Mouse (Mus musculus): ENCODE measurements at regions not wholly inside any gene's neighbourhood (a gene's known extent, or its start where the extent isn't known, plus 50 kb on each side); places are given as distances from the start of the nearest gene placed in this dataset.

- H3K9me3 ChIP-seq (replicated peaks; ENCODE audit: control insufficient read depth, low read length), result no peaks in the 10 kb centered on the region
- no peak for ATAC-seq (ENCODE audit: insufficient read depth, low FRiP score)
- H3K36me3 ChIP-seq (ENCODE audit: control insufficient read depth, insufficient read depth, low read length), result no peaks in the 10 kb centered on the region
- H3K4me2 ChIP-seq (ENCODE audit: low read depth, low read length), result no peak overlapping the region
- no peak overlapping the region for H3K9ac ChIP-seq (ENCODE audit: low read length)
- 87% methylated on average over 6 of the region's 6 CpGs for WGBS
- no peak overlapping the region for H3K4me3 ChIP-seq (replicated peaks; ENCODE audit: low read length)
- no peaks in the 10 kb centered on the region for H3K4me1 ChIP-seq (ENCODE audit: control insufficient read depth, insufficient read depth, low read length)
- H3K27ac ChIP-seq (ENCODE audit: low read length), result no peak overlapping the region
- no peaks in the 10 kb centered on the region for H3K27me3 ChIP-seq (ENCODE audit: control insufficient read depth, insufficient read depth, low read length)
These were observed 527.1 kb downstream of the Galc start for GRCm38 (mm10) chr12:97732078-97732580.

- Histone ChIP-seq H3K9ac (ENCODE audit: low read length) (no peak overlapping the region), H3K9me3 (replicated peaks; ENCODE audit: control insufficient read depth, low read length) (no peaks in the 10 kb centered on the region), H3K27me3 (ENCODE audit: control insufficient read depth, insufficient read depth, low read length) (no peaks in the 10 kb centered on the region), H3K27ac (ENCODE audit: low read length) (no peak overlapping the region), H3K4me1 (ENCODE audit: control insufficient read depth, insufficient read depth, low read length) (no peaks in the 10 kb centered on the region), H3K4me2 (ENCODE audit: low read depth, low read length) (no peak overlapping the region), H3K36me3 (ENCODE audit: control insufficient read depth, insufficient read depth, low read length) (no peaks in the 10 kb centered on the region), H3K4me3 (replicated peaks; ENCODE audit: low read length) (no peak overlapping the region)
- WGBS, result 77% methylated on average over 3 of the region's 3 CpGs
- no peak for ATAC-seq (ENCODE audit: insufficient read depth, low FRiP score)
These were observed 538.7 kb downstream of the Galc start for GRCm38 (mm10) chr12:97720554-97720953.

- Histone ChIP-seq H3K27me3 (ENCODE audit: control insufficient read depth, insufficient read depth, low read length) (no peaks in the 10 kb centered on the region), H3K4me1 (ENCODE audit: control insufficient read depth, insufficient read depth, low read length) (no peaks in the 10 kb centered on the region), H3K4me2 (ENCODE audit: low read depth, low read length) (no peak overlapping the region), H3K27ac (ENCODE audit: low read length) (no peak overlapping the region), H3K4me3 (replicated peaks; ENCODE audit: low read length) (no peak overlapping the region), H3K36me3 (ENCODE audit: control insufficient read depth, insufficient read depth, low read length) (no peaks in the 10 kb centered on the region), H3K9ac (ENCODE audit: low read length) (no peak overlapping the region), H3K9me3 (replicated peaks; ENCODE audit: control insufficient read depth, low read length) (no peaks in the 10 kb centered on the region)
- WGBS, result 83% methylated on average over 5 of the region's 5 CpGs
- no peak for ATAC-seq (ENCODE audit: insufficient read depth, low FRiP score)
These were observed 541.4 kb downstream of the Galc start for GRCm38 (mm10) chr12:97717812-97718211.

Measured in stomach, embryonic 16.5 days (tissue).